Mouse (Mus musculus): ENCODE results near the gene Hoxc12.

Hoxc12 gene

DNA sequence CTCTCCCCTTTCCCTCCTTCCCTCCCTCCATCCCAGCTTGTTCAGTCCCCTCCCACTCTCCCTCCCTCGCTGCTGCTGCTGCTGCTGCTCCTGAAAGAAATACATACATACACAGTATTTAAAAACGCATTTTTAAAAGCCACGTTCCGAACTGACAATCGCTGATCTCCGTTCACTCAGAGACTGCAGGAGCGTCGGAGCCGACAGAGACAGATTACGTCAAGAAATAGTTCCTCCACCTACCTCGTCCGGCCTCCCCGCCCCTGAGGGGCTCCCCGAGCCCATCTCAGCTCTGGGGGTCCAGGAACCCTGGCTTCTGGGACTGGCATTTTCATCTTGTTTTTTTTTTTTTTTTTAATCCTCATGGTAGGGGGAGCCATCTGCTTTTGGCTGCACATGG lies 44.4 kb downstream of the Hoxc12 start:
- DNase-seq (ENCODE audit: low read depth, low spot score): no peak

DNA sequence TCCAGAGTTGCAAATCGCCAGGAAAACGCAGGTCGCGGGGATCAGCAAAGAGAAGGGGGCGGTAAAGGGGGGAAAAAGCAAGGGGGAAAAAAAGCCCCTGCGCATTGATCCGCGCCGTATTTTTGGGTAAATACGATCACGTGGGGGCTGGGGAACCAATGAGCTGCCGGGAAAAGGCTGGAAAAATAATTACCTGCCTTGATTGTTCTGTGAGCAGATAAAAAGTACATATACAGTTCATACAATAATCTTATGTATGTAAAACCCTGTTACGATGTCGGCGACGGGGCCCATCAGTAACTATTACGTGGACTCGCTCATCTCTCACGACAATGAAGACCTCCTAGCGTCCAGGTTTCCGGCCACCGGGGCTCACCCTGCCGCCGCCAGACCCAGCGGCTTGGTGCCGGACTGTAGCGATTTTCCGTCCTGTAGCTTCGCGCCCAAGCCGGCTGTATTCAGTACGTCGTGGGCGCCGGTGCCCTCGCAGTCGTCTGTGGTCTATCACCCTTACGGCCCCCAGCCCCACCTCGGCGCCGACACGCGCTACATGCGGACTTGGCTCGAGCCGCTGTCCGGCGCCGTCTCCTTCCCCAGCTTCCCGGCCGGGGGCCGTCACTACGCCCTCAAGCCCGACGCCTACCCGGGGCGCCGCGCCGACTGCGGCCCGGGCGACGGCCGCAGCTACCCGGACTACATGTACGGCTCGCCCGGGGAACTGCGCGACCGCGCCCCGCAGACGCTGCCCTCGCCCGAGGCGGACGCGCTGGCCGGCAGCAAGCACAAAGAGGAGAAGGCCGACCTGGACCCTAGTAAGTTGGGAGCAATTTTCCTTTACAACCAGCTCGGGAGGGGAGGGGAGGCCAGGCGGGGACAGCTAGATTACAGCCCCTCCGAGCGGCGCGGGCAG lies 45.1 kb downstream of the Hoxc12 start:
- DNase-seq (ENCODE audit: low read depth, low spot score): peak; percentile 36

DNA sequence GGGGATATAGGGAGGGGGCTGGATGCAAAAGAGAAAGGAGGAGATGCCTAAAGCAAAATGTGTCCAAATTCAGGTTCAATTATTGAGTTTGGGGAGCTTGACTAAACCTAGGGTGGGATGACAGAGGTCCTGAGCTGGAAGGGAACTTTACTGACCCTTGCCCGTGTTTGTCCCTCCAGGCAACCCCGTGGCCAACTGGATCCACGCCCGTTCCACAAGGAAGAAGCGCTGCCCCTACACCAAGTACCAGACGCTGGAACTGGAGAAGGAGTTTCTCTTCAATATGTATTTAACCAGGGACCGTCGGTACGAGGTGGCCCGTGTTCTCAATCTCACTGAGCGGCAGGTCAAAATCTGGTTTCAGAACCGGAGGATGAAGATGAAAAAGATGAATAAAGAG lies 47.2 kb downstream of the Hoxc12 start:
- no peak for DNase-seq (ENCODE audit: low read depth, low spot score)

DNA sequence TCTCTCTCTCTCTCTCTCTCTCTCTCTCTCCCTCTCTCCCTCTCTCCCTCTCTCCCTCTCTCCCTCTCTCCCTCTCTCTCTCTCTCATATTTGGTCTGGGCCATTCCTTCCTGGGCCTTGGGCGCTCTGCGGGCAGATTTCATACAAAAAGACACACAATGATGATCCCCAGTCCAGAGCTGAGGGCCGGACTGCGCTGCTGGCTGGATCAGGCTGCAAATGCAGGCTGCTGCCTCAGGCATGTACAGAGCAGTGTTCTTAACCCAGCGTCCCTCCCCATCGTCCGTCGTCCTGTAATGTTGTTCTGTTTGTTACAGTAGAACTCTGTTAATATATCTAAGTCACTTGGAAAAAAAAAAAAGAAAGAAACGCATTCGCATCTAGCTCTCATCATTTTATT lies 48.0 kb downstream of the Hoxc12 start:
- no peak for DNase-seq (ENCODE audit: low read depth, low spot score)

DNA sequence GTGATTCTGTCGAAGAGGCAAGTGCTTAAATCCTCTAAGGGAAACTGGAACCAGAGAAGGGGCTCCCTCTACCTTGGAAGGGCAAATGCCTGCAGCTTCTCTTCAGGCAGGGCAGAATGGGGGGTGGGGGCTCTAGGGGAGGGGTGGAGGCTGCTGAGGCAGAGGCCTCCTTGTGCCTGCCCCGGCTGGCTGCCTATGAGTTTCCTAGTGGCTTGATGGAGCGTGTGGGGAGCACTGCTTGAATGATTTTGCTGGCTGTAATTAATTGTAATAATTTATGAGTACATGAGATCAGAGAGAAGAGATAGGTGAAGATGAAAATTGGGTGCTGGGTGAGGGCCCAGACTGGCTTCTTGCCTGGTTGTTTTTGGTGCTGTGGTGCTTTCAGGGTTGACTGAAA lies 48.4 kb downstream of the Hoxc12 start:
- no peak for DNase-seq (ENCODE audit: low read depth, low spot score)

DNA sequence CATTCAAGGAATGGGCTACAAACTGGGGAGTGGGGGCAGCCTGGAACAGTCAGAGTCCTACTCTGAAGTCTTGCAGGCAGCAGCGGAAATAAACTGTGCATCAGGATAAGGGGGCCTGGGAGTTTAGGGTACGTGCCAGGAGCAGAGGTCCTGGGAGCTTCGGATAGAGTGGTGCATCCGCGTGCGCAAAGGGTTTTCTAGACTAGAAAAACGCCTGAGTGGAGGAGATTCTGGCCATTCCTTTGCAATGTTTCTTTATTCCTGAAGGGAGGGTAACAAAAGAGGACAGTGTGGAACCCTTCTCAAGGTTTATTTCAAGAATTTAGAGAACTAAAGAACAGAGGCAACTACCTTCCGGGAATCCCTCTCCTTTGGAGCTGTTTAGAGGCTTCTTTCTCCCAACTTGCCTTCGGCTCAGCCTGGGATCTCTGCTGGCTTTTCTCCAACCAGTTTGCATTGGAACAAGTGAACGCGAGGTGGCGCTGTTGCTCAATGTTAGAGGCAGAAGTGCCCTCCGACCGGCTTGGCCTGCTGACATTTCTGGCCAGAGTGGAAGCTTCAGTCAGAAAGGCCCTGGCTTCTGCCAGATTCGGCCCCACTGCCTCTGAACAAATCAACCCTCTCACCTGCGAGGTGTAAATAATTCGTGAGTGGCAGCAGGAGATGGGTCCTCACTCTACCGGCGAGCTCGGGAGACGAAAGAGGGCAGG lies 50.7 kb downstream of the Hoxc12 start:
- peak; percentile 97 for DNase-seq (ENCODE audit: low read depth, low spot score)

DNA sequence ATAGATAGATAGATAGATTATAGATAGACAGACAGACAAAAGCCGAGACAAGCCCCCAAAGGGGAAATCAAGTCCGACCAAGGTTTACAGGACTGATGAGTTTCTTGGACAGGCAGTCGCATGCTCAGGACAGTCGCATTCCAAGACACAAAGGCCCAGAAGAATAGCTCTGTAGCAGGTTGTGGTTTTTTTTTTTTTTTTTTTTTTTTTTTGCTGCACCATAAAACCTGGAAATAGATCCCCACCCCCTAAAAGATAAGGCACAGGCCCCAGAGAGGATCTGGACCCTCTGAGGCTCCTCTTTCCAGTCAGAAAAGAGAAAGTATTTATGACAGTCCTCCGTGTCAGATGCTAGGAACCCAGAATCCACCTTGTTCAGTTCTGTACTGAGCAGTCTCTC lies 51.5 kb downstream of the Hoxc12 start:
- DNase-seq (ENCODE audit: low read depth, low spot score): no peak
